Mouse (Mus musculus) thymus, adult 2 months (tissue): ENCODE data around the gene Ppp3ca.

Experiments used
- CTCF ChIP-seq: fragments of 200-500 bp; IDR thresholded peaks from 2 replicates; pipeline ENCODE4 v1.5.1; 2012; ENCODE audit warnings: mild to moderate bottlenecking, control low read depth, low read length, moderate library complexity, borderline replicate concordance; ENCODE audit not compliant: control insufficient read depth, poor library complexity, insufficient read depth; ENCODE audit errors: extremely low read depth
- POLR2A ChIP-seq: fragments of 200-500 bp; IDR thresholded peaks from 2 replicates; pipeline ENCODE4 v1.6.1; 2012; ENCODE audit warnings: mild to moderate bottlenecking, low read length, control low read depth, moderate library complexity; ENCODE audit not compliant: control insufficient read depth, poor library complexity, insufficient read depth; ENCODE audit errors: extremely low read depth

- TF ChIP-seq CTCF, result no peak
- no peak for TF ChIP-seq POLR2A
Measured at GRCm38 (mm10) chr3:136761292-136761978, 91.5 kb downstream of the Ppp3ca start.
